Mouse (Mus musculus) small intestine, adult 2 months (tissue): Measurements from ENCODE around the gene Klrc1.
"Not testable (repeated sequence)": the region's sequence is repeated elsewhere in the genome, so short reads cannot be mapped to it uniquely, and the experiment has no call there.

Source experiments
- CTCF ChIP-seq: fragments of 200-500 bp; IDR thresholded peaks from 2 replicates; pipeline ENCODE4 v1.5.1; 2012; ENCODE audit warnings: low read depth, mild to moderate bottlenecking, control low read depth, inconsistent platforms, low read length, moderate library complexity, mixed read lengths; ENCODE audit not compliant: insufficient replicate concordance, insufficient read length; ENCODE audit errors: extremely low read depth
- POLR2A ChIP-seq: fragments of 200-500 bp; IDR thresholded peaks from 2 replicates; pipeline ENCODE4 v1.6.1; 2012; ENCODE audit warnings: low read depth, mild to moderate bottlenecking, control low read depth, inconsistent platforms, low read length, moderate library complexity

- not testable (repeated sequence) for TF ChIP-seq CTCF, POLR2A
Observed at GRCm38 (mm10) chr6:129661301-129661700, 17.5 kb downstream of the Klrc1 start.
